Mouse (Mus musculus) lung, embryonic 14.5 days (tissue): ENCODE measurements around the gene Pip5k1b. TPM values are rescaled to one million over a fixed set of nuclear protein-coding genes. Genes with fewer than 3 reads are reported as not detected.

Experiments
- ATAC-seq: fragments of 200-750 bp; cut with Nextera tagmentation; 2 replicates; pipeline ENCODE4 v1.8.0; 2017; ENCODE audit warnings: mild to moderate bottlenecking, moderate TSS enrichment, moderate library complexity; ENCODE audit not compliant: insufficient read depth
- DNase-seq: peaks from one replicate; pipeline ENCODE4 v3.0.0-alpha.2; 2015
- H3K27ac ChIP-seq: fragments of 300-500 bp; sonication (generic); 2 replicates; pipeline ENCODE4 v1.5.1; 2014; ENCODE audit warnings: low read depth, mild to moderate bottlenecking, moderate library complexity
- H3K27me3 ChIP-seq: fragments of 300-500 bp; sonication (generic); 2 replicates; pipeline ENCODE4 v1.6.1; 2014; ENCODE audit warnings: low read length, control low read depth; ENCODE audit not compliant: insufficient read depth
- H3K36me3 ChIP-seq: fragments of 300-500 bp; sonication (generic); 2 replicates; pipeline ENCODE4 v1.6.1; 2014; ENCODE audit warnings: control low read depth; ENCODE audit not compliant: insufficient read depth
- H3K4me1 ChIP-seq: fragments of 300-500 bp; sonication (generic); 2 replicates; pipeline ENCODE4 v1.6.1; 2014; ENCODE audit warnings: antibody characterized with exemption, control low read depth; ENCODE audit not compliant: insufficient read depth
- H3K4me2 ChIP-seq: fragments of 300-500 bp; sonication (generic); 2 replicates; pipeline ENCODE4 v1.6.1; 2014; ENCODE audit warnings: mild to moderate bottlenecking
- H3K4me3 ChIP-seq: fragments of 300-500 bp; sonication (generic); 2 replicates; pipeline ENCODE4 v1.5.1; 2014; ENCODE audit warnings: low read depth, low read length
- H3K9ac ChIP-seq: fragments of 300-500 bp; sonication (generic); 2 replicates; pipeline ENCODE4 v1.6.1; 2014
- H3K9me3 ChIP-seq: fragments of 300-500 bp; sonication (generic); 2 replicates; pipeline ENCODE4 v1.6.1; 2016; ENCODE audit warnings: low read depth, low read length, control low read depth
- CTCF ChIP-seq: IDR thresholded peaks from 2 replicates; pipeline ENCODE4 v1.5.1; 2016; ENCODE audit warnings: antibody characterized with exemption, low read depth
- WGBS: fragments of 180-500 bp; shearing (Covaris S2); extraction: QIAGEN DNeasy Blood & Tissue Kit; methylation state at CpG from one replicate; pipeline ENCODE4 v1.1.7; 2014; 5-methylcytosine and 5-hydroxymethylcytosine counted together
- polyA plus RNA-seq: library from polyadenylated mRNA; unstranded; fragments of >200 nt; fragmentation: Nextera tagmentation; extraction: Ambion mirVana; gene quantifications from 2 replicates; pipeline ENCODE4 v1.2.1, GENCODE M21; 2014

Gene Pip5k1b
- polyA plus RNA-seq, 1 experiment from 2014 or later: 2.6 TPM

- no peaks in the 10 kb centered on the region for H3K27me3 ChIP-seq
- 78% methylated on average over 10 of the region's 10 CpGs for WGBS
- TF ChIP-seq CTCF: no peak
- no peak overlapping the region for H3K4me3 ChIP-seq
- DNase-seq (no peak), ATAC-seq (no peak)
- no peaks in the 10 kb centered on the region for H3K4me1 ChIP-seq
- no peak overlapping the region for H3K27ac ChIP-seq
- no peaks in the 10 kb centered on the region for H3K9me3 ChIP-seq
- no peaks in the 10 kb centered on the region for H3K36me3 ChIP-seq
- no peak overlapping the region for H3K9ac ChIP-seq
- no peak overlapping the region for H3K4me2 ChIP-seq
These were observed 52.8 kb downstream of the Pip5k1b start for GRCm38 (mm10) chr19:24502736-24503421.

DNA sequence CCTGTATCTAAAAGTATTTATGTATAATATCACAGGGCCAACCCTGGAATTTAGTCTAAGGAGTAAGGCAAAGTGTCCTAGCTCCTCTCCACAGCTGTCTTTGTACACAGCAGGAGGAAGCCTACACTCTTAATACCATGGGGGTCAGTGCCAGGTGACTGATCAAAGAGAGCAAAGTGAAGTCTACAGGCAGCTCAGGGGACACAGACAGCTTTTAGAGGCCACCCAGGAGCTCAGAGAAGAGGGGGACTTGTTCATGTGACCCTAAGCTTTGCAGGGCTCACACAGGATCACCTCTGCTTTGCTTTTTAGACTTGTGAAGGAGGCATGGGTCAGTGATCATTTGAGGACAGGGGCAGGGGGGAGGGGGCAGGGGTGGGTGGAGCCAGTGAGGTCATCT lies 54.1 kb downstream of the Pip5k1b start:
- Histone ChIP-seq H3K9ac (no peak overlapping the region), H3K27ac (no peak overlapping the region), H3K4me2 (no peak overlapping the region), H3K4me1 (no peaks in the 10 kb centered on the region), H3K27me3 (no peaks in the 10 kb centered on the region), H3K36me3 (no peaks in the 10 kb centered on the region), H3K4me3 (no peak overlapping the region), H3K9me3 (no peaks in the 10 kb centered on the region)
- no peak for DNase-seq
- ATAC-seq: no peak
- TF ChIP-seq CTCF: no peak

GRCm38 (mm10) chr19:24500431-24500830 lies 55.2 kb downstream of the Pip5k1b start:
- no peak for ATAC-seq
- no peak overlapping the region for H3K4me2 ChIP-seq
- no peaks in the 10 kb centered on the region for H3K9me3 ChIP-seq
- TF ChIP-seq CTCF: no peak
- 78% methylated on average over 5 of the region's 5 CpGs for WGBS
- H3K4me3 ChIP-seq: no peak overlapping the region
- no peaks in the 10 kb centered on the region for H3K4me1 ChIP-seq
- no peak overlapping the region for H3K27ac ChIP-seq
- H3K27me3 ChIP-seq: no peaks in the 10 kb centered on the region
- no peak for DNase-seq
- no peaks in the 10 kb centered on the region for H3K36me3 ChIP-seq
- no peak overlapping the region for H3K9ac ChIP-seq

GRCm38 (mm10) chr19:24499291-24499690 lies 56.4 kb downstream of the Pip5k1b start:
- DNase-seq (no peak), ATAC-seq (no peak)
- no peaks in the 10 kb centered on the region for H3K27me3 ChIP-seq
- H3K4me3 ChIP-seq: no peak overlapping the region
- no peaks in the 10 kb centered on the region for H3K9me3 ChIP-seq
- no peak overlapping the region for H3K4me2 ChIP-seq
- WGBS: 85% methylated on average over 3 of the region's 3 CpGs
- H3K9ac ChIP-seq: no peak overlapping the region
- no peaks in the 10 kb centered on the region for H3K4me1 ChIP-seq
- TF ChIP-seq CTCF: no peak
- no peaks in the 10 kb centered on the region for H3K36me3 ChIP-seq
- H3K27ac ChIP-seq: no peak overlapping the region

DNA sequence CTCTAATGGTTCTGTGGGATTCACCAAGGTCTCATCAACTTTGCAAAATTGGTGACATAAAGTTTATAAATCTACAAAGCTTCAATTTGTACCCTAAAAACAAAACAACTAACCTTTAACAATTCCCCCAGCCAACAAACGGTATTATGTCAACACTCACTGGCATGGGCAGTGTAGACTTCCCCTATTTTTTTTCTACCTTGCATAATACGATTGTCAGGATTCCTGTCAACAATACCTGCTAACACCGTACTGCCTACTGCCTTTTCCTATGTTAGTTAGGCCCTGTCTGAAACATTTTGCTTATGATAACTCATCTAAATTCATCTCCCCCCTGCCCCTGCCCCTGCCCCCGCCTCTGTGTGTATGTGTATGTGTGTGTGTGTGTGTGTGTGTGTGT lies 61.8 kb downstream of the Pip5k1b start:
- no peak overlapping the region for H3K4me3 ChIP-seq
- H3K9me3 ChIP-seq: no peaks in the 10 kb centered on the region
- H3K4me2 ChIP-seq: no peak overlapping the region
- no peaks in the 10 kb centered on the region for H3K27me3 ChIP-seq
- H3K9ac ChIP-seq: no peak overlapping the region
- H3K4me1 ChIP-seq: no peaks in the 10 kb centered on the region
- no peak for ATAC-seq
- TF ChIP-seq CTCF: no peak
- WGBS: 71% methylated on average over 4 of the region's 4 CpGs
- H3K36me3 ChIP-seq: no peaks in the 10 kb centered on the region
- no peak overlapping the region for H3K27ac ChIP-seq
- no peak for DNase-seq

GRCm38 (mm10) chr19:24491824-24492223 lies 63.8 kb downstream of the Pip5k1b start:
- H3K4me3 ChIP-seq: no peak overlapping the region
- no peaks in the 10 kb centered on the region for H3K9me3 ChIP-seq
- no peak for TF ChIP-seq CTCF
- H3K4me1 ChIP-seq: no peaks in the 10 kb centered on the region
- ATAC-seq (no peak), DNase-seq (no peak)
- H3K27ac ChIP-seq: no peak overlapping the region
- no peaks in the 10 kb centered on the region for H3K36me3 ChIP-seq
- H3K27me3 ChIP-seq: no peaks in the 10 kb centered on the region
- no peak overlapping the region for H3K4me2 ChIP-seq
- WGBS: 67% methylated on average over 3 of the region's 3 CpGs
- H3K9ac ChIP-seq: no peak overlapping the region

DNA sequence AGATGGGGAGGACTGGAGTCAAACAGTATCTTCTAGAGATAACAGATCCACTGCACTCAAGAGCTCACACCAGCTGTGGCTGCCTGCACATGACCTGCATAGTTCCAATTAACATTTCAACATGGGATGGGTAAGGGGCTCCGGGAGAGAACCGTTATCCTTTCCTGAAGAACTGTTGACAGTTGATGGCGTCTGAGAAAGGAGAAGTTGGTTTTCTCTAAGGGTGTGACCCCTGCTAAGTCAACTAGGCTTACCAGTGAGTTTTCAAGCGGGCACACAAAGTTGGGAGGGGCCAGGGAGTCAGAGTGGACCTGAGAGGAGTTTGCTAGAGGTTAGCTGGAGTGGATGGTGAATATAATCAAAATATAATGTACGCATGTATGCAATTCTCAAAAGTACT lies 65.4 kb downstream of the Pip5k1b start:
- TF ChIP-seq CTCF: no peak

More for the DNA sequence above, 65.4 kb downstream of the Pip5k1b start:
- Histone ChIP-seq H3K4me3 (no peak overlapping the region), H3K9ac (no peak overlapping the region), H3K27me3 (no peaks in the 10 kb centered on the region), H3K4me1 (no peaks in the 10 kb centered on the region), H3K27ac (no peak overlapping the region), H3K4me2 (no peak overlapping the region), H3K36me3 (no peaks in the 10 kb centered on the region), H3K9me3 (no peaks in the 10 kb centered on the region)
- ATAC-seq: no peak
- DNase-seq: no peak
- WGBS: 45% methylated on average over 5 of the region's 5 CpGs
